Comparison of ENCODE assay signal across 11 mouse cellular contexts in genomic region chr15:86419620-86420019, GRCm38 (mm10).
DNase-seq lines count a peak whose midpoint lies in the region; ATAC-seq and TF ChIP-seq lines count a peak whose summit lies in the region.
"Had no signal": no experiment of that assay in that cellular context is flagged by ENCODE, and none has a peak within 500 bp of the region (broad histone marks: within the 10 kb centered on the region; RNA-seq: fewer than 3 reads in every experiment).

No protein-coding gene starts in this region.

- no peaks in the 10 kb centered on the region for H3K27me3 ChIP-seq in forebrain, postnatal 0 days (ENCODE audit: insufficient read depth, low read length)
- 0 out of 2 replicates have a peak, but pooled peaks cover 4% of the 10 kb centered on the region for H3K27me3 ChIP-seq in midbrain, embryonic 12.5 days
- H3K27me3 ChIP-seq: liver, embryonic 13.5 days had no signal

- no peaks in the 10 kb centered on the region for H3K36me3 ChIP-seq in forebrain, postnatal 0 days (ENCODE audit: insufficient read depth)
- H3K36me3 ChIP-seq in midbrain, embryonic 12.5 days = no peaks in the 10 kb centered on the region
- H3K36me3 ChIP-seq: liver, embryonic 13.5 days had no signal

- no peak overlapping the region for H3K4me2 ChIP-seq in forebrain, postnatal 0 days (ENCODE audit: low read depth)
- H3K4me2 ChIP-seq in midbrain, embryonic 12.5 days (replicated peaks) = no peak overlapping the region
- H3K4me2 ChIP-seq: liver, embryonic 13.5 days had no signal

- no peak for TF ChIP-seq CTCF in brain, embryonic 14.5 days (IDR thresholded peaks at IDR 0.05; ENCODE audit: borderline replicate concordance, extremely low read depth, insufficient read depth, insufficient read length)
- no peak for TF ChIP-seq CTCF in forebrain, postnatal 0 days (IDR thresholded peaks at IDR 0.05; ENCODE audit: low read depth)

- TF ChIP-seq POLR2A in brain, embryonic 14.5 days (IDR thresholded peaks at IDR 0.05; ENCODE audit: borderline replicate concordance, extremely low read depth, insufficient read depth, insufficient read length, poor library complexity, severe bottlenecking) = no peak

- H3K9me3 ChIP-seq in forebrain, postnatal 0 days (ENCODE audit: low read length) = no peaks in the 10 kb centered on the region
- no peaks in the 10 kb centered on the region for H3K9me3 ChIP-seq in midbrain, embryonic 12.5 days
- H3K9me3 ChIP-seq: G1E; liver, embryonic 13.5 days had no signal

- peak; percentile 89 for ATAC-seq in forebrain, postnatal 0 days
- peak; percentile 52; the same call in 1 of the 2 replicates for ATAC-seq in midbrain, embryonic 12.5 days (ENCODE audit: low FRiP score, low read depth)

- no peak overlapping the region for H3K4me3 ChIP-seq in forebrain, postnatal 0 days (ENCODE audit: low read depth, low read length)
- no peak overlapping the region for H3K4me3 ChIP-seq in midbrain, embryonic 12.5 days
- H3K4me3 ChIP-seq: liver, embryonic 13.5 days had no signal

- DNase-seq in brain, embryonic 14.5 days (ENCODE audit: low read depth) = peak; percentile 88
- peak; percentile 39 for DNase-seq in embryo, embryonic 10 days (ENCODE audit: low spot score)
- DNase-seq in forebrain, postnatal 0 days = peak; percentile 56
- DNase-seq in heart, postnatal 25 days (ENCODE audit: low spot score) = no peak
- DNase-seq in frontal cortex, postnatal 25 days (ENCODE audit: low spot score in 2 of 2) = no peak
- no peak for DNase-seq in kidney, postnatal 25 days
- DNase-seq in c-Kit-positive CD71-positive TER-119-positive erythroid progenitor cells, embryonic 14.5 days (ENCODE audit: low spot score) = no peak
- DNase-seq: heart, postnatal 4 days; liver, embryonic 13.5 days had no signal

- no peak overlapping the region for H3K27ac ChIP-seq in forebrain, postnatal 0 days (ENCODE audit: low read depth, low read length)
- peak overlapping the region; percentile 64 for H3K27ac ChIP-seq in midbrain, embryonic 12.5 days (replicated peaks)
- H3K27ac ChIP-seq: liver, embryonic 13.5 days had no signal

- H3K4me1 ChIP-seq in forebrain, postnatal 0 days (ENCODE audit: insufficient read depth) = peaks cover 7% of the 10 kb centered on the region; the same call in 1 of the 2 replicates
- peaks cover 41% of the 10 kb centered on the region for H3K4me1 ChIP-seq in midbrain, embryonic 12.5 days

- 24% methylated on average over 6 of the region's 6 CpGs for WGBS in forebrain, postnatal 0 days
- WGBS in midbrain, embryonic 12.5 days = 40% methylated on average over 6 of the region's 6 CpGs

- H3K9ac ChIP-seq in forebrain, postnatal 0 days = no peak overlapping the region
- no peak overlapping the region for H3K9ac ChIP-seq in midbrain, embryonic 12.5 days (replicated peaks)
- H3K9ac ChIP-seq: liver, embryonic 13.5 days had no signal

- intact Hi-C loops in heart, postnatal 25 days (cut with DNase I) = no loop called here

Comparison
In these comparisons a context has a peak if more than half of its experiments do, and no peak if none do; other contexts are left out.
1. DNase-seq: peak in brain, embryonic 14.5 days (single experiment), embryo, embryonic 10 days (single experiment) and forebrain, postnatal 0 days (single experiment); none in heart, postnatal 25 days (single experiment), frontal cortex, postnatal 25 days (0 of 2), kidney, postnatal 25 days (0 of 2) and c-Kit-positive CD71-positive TER-119-positive erythroid progenitor cells, embryonic 14.5 days (single experiment).